Comparison of ENCODE assay signal across 8 mouse cellular contexts in the genomic region with DNA sequence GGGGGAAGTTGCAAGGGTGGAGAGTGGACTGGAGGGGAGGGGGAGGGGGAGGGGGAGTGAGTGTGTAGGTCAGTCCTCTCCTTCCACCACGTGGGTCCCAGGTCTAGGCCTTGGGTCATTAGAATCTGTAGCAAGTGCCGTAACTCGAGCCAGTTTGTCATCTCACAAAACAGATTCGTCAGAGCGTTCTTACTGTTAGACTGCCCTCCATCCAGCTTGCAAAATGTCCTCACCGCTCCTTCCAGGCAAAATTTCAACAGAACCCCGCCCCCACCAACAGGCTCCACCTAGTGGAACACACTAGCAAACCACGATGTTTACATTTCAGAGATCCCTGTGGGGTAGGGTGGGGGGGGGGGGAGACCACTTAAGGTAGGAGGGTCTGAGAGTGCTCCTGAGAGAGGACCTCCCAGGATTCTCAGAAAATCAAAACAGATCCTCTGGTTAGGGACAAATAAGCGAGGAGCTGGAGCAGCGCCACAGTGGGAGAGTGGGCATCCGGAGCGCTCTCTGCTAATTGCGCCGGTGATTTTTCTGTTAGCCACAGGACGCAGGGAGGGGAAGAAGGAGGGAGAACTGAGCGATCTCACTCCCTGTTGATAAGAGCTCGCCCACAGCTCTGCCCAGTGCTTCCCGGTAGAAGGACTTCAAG. TPM values are rescaled to one million over a fixed set of nuclear protein-coding genes. Genes with fewer than 3 reads are reported as not detected.
DNase-seq lines count a peak whose midpoint lies in the region; ATAC-seq and TF ChIP-seq lines count a peak whose summit lies in the region.

No protein-coding gene starts in this region.

- no peak; the same call in 1 of the 2 replicates for TF ChIP-seq RAD21 in CH12.LX (IDR thresholded peaks at IDR 0.05; ENCODE audit: low read depth, low read length)

- H3K36me3 ChIP-seq in CH12.LX (replicated peaks in 1 of 2; ENCODE audit: control insufficient read depth in 1 of 2, insufficient read depth in 1 of 2, low read length in 1 of 2), result no peaks in the 10 kb centered on the region
- H3K36me3 ChIP-seq in embryonic facial prominence, embryonic 10.5 days (replicated peaks), result no peaks in the 10 kb centered on the region
- H3K36me3 ChIP-seq in heart, embryonic 10.5 days, result no peaks in the 10 kb centered on the region
- no peaks in the 10 kb centered on the region for H3K36me3 ChIP-seq in kidney, embryonic 15.5 days
- H3K36me3 ChIP-seq in lung, embryonic 15.5 days, result no peaks in the 10 kb centered on the region

- peak; percentile 62; the same call in 1 of the 2 replicates for ATAC-seq in kidney, embryonic 15.5 days (replicated peaks; ENCODE audit: low FRiP score)
- peak; percentile 74 for ATAC-seq in lung, embryonic 15.5 days (ENCODE audit: borderline replicate concordance, extremely low read depth, low FRiP score, low TSS enrichment)
- ATAC-seq in neutrophil, adult 5-6 weeks (ENCODE audit: extremely low read depth, insufficient number of reproducible peaks, low FRiP score, poor library complexity, severe bottlenecking), result peak; percentile 47

- H3K4me2 ChIP-seq in CH12.LX (ENCODE audit: insufficient read depth, low read depth, poor library complexity, severe bottlenecking), result no peak overlapping the region; the same call in 1 of the 2 replicates
- peak overlapping the region; percentile 70 for H3K4me2 ChIP-seq in kidney, embryonic 15.5 days
- peak overlapping the region; percentile 67 for H3K4me2 ChIP-seq in lung, embryonic 15.5 days

- H3K9ac ChIP-seq in CH12.LX (ENCODE audit: insufficient read depth, low read depth), result 0 out of 2 replicates have a peak overlapping the region, but pooled peaks have one; percentile 5
- peak overlapping the region; percentile 38 for H3K9ac ChIP-seq in kidney, embryonic 15.5 days
- H3K9ac ChIP-seq in lung, embryonic 15.5 days, result peak overlapping the region; percentile 32; the same call in 1 of the 2 replicates

- peak; percentile 53 for DNase-seq in CH12.LX (ENCODE audit: extremely low read depth)
- peak; percentile 74 for DNase-seq in adrenal gland, adult 2 months
- peak; percentile 81 for DNase-seq in embryonic facial prominence, embryonic 10.5 days (ENCODE audit: low spot score)
- DNase-seq in heart, embryonic 10.5 days (ENCODE audit: low spot score), result no peak
- no peak for DNase-seq in spleen, adult 12 weeks (ENCODE audit: low spot score)

- no peaks in the 10 kb centered on the region for H3K79me2 ChIP-seq in CH12.LX (replicated peaks; ENCODE audit: control insufficient read depth, extremely low read depth, insufficient read depth, poor library complexity, severe bottlenecking)

- TF ChIP-seq CTCF in CH12.LX (conservative IDR thresholded peaks at IDR 0.05 in 1 of 2, IDR thresholded peaks at IDR 0.05 in 1 of 2; ENCODE audit: low read depth in 2 of 2, low read length in 2 of 2), result peak in 1 of 2 experiments; percentile 60; a peak in 2 of 4 replicates

- H3K9me3 ChIP-seq in CH12.LX (replicated peaks; ENCODE audit: low read length), result no peaks in the 10 kb centered on the region
- no peaks in the 10 kb centered on the region; the same call in 1 of the 2 replicates for H3K9me3 ChIP-seq in embryonic facial prominence, embryonic 10.5 days
- H3K9me3 ChIP-seq in heart, embryonic 10.5 days, result no peaks in the 10 kb centered on the region
- no peaks in the 10 kb centered on the region for H3K9me3 ChIP-seq in kidney, embryonic 15.5 days (replicated peaks)
- H3K9me3 ChIP-seq in lung, embryonic 15.5 days, result no peaks in the 10 kb centered on the region

- H3K4me1 ChIP-seq in CH12.LX (ENCODE audit: control insufficient read depth in 1 of 2, insufficient read depth in 2 of 2), result peaks cover 7 to 29% of the 10 kb centered on the region in 2 experiments; a peak in 3 of 4 replicates
- H3K4me1 ChIP-seq in embryonic facial prominence, embryonic 10.5 days, result peaks cover 38% of the 10 kb centered on the region
- H3K4me1 ChIP-seq in heart, embryonic 10.5 days, result peaks cover 16% of the 10 kb centered on the region
- peaks cover 11% of the 10 kb centered on the region for H3K4me1 ChIP-seq in kidney, embryonic 15.5 days
- peaks cover 4% of the 10 kb centered on the region; the same call in 1 of the 2 replicates for H3K4me1 ChIP-seq in lung, embryonic 15.5 days

- dilution Hi-C loops in CH12.LX (cut with MboI; ENCODE audit: extremely low pct_ligation_motif_present, extremely low pct_unique_long_range_greater_than_20kb, low sequenced_read_pairs), result no loop called here

- TF ChIP-seq EP300 in CH12.LX (IDR thresholded peaks at IDR 0.05; ENCODE audit: low read length), result no peak

- in situ Hi-C loops in CH12.LX (cut with MboI; ENCODE audit: low pct_ligation_motif_present, low pct_unique_long_range_greater_than_20kb, low sequenced_read_pairs), result loop anchor here (25.0 kb wide), 1 partner anchor 303 kb away; the partner anchor contains the start of genes Gm20390, Nme1 and Nme2

- no peaks in the 10 kb centered on the region for H3K27me3 ChIP-seq in CH12.LX (replicated peaks)
- 0 out of 2 replicates have a peak, but pooled peaks cover 3% of the 10 kb centered on the region for H3K27me3 ChIP-seq in embryonic facial prominence, embryonic 10.5 days (replicated peaks; ENCODE audit: low read depth, poor library complexity, severe bottlenecking)
- no peaks in the 10 kb centered on the region for H3K27me3 ChIP-seq in heart, embryonic 10.5 days (ENCODE audit: insufficient read depth, poor library complexity, severe bottlenecking)
- H3K27me3 ChIP-seq in kidney, embryonic 15.5 days, result no peaks in the 10 kb centered on the region
- no peaks in the 10 kb centered on the region for H3K27me3 ChIP-seq in lung, embryonic 15.5 days

- no peak for TF ChIP-seq POLR2A in CH12.LX (IDR thresholded peaks at IDR 0.05; ENCODE audit: low read depth, low read length)

- WGBS in embryonic facial prominence, embryonic 10.5 days, result 1% methylated on average over 18 of the region's 18 CpGs
- 1% methylated on average over 18 of the region's 18 CpGs for WGBS in heart, embryonic 10.5 days
- WGBS in kidney, embryonic 15.5 days, result under 1% methylated on average over 18 of the region's 18 CpGs
- WGBS in lung, embryonic 15.5 days, result under 1% methylated on average over 18 of the region's 18 CpGs

- no peak overlapping the region for H3K27ac ChIP-seq in CH12.LX (ENCODE audit: insufficient read depth, low read depth)
- H3K27ac ChIP-seq in embryonic facial prominence, embryonic 10.5 days (replicated peaks), result peak overlapping the region; percentile 80
- H3K27ac ChIP-seq in heart, embryonic 10.5 days, result peak overlapping the region; percentile 75
- H3K27ac ChIP-seq in kidney, embryonic 15.5 days, result peak overlapping the region; percentile 63; the same call in 1 of the 2 replicates
- H3K27ac ChIP-seq in lung, embryonic 15.5 days, result 0 out of 2 replicates have a peak overlapping the region, but pooled peaks have one; percentile 31

- H3K4me3 ChIP-seq in CH12.LX (replicated peaks in 1 of 3; ENCODE audit: low read depth in 2 of 3, low read length in 2 of 3, poor library complexity in 1 of 3), result no peak overlapping the region
- peak overlapping the region; percentile 56 for H3K4me3 ChIP-seq in embryonic facial prominence, embryonic 10.5 days
- H3K4me3 ChIP-seq in heart, embryonic 10.5 days, result peak overlapping the region; percentile 56
- peak overlapping the region; percentile 43 for H3K4me3 ChIP-seq in kidney, embryonic 15.5 days (replicated peaks)
- H3K4me3 ChIP-seq in lung, embryonic 15.5 days, result peak overlapping the region; percentile 42

RNA-seq across cellular contexts. Expression of gene Gm21885, which starts 16.4 kb away (rescaled TPM):
- total RNA-seq in CH12.LX (2012; rRNA removed) (0.21 and 0.55 TPM in 2 replicates), CH12.LX (2014; rRNA removed) (not detected in 2 replicates)
- polyA plus RNA-seq in CH12.LX (2012; ENCODE audit: insufficient read length, low read depth), result 0.30 and 0.33 TPM in 2 replicates
- not detected for total RNA-seq in adrenal gland, adult 2 months (2021)
- polyA plus RNA-seq in adrenal gland, adult 2 months (2012; rRNA removed), result not detected in 2 replicates
- 0.39 TPM in 1 of 2 replicates, not detected in the other for polyA plus RNA-seq in embryonic facial prominence, embryonic 10.5 days (2016; fragmentation: Nextera tagmentation; extraction: Ambion mirVana)
- 0.18 TPM in 1 of 2 replicates, not detected in the other for polyA plus RNA-seq in heart, embryonic 10.5 days (2016; fragmentation: Nextera tagmentation; extraction: Ambion mirVana)
- polyA plus RNA-seq in kidney, embryonic 15.5 days (2015; fragmentation: Nextera tagmentation; extraction: Ambion mirVana), result not detected in 2 replicates
- not detected in 2 replicates for polyA plus RNA-seq in lung, embryonic 15.5 days (2015; fragmentation: Nextera tagmentation; extraction: Ambion mirVana)
- total RNA-seq in neutrophil, adult 5-6 weeks (2017), result 2.2 TPM in 1 of 2 replicates, not detected in the other

RNA-seq across cellular contexts. Expression of gene Wfikkn2, which starts 19.5 kb away (rescaled TPM):
- 0.04 and 0.08 TPM in 2 replicates for total RNA-seq in CH12.LX (2012; rRNA removed)
- total RNA-seq in CH12.LX (2014; rRNA removed), result 0.08 TPM in 1 of 2 replicates, not detected in the other
- 0.10 and 0.11 TPM in 2 replicates for polyA plus RNA-seq in CH12.LX (2012; ENCODE audit: insufficient read length, low read depth)
- total RNA-seq in adrenal gland, adult 2 months (2021), result 1 to 10 TPM in 1 of 2 experiments, under 1 TPM in 1; 0.55 to 1.3 TPM
- 0.32 and 0.52 TPM in 2 replicates for polyA plus RNA-seq in adrenal gland, adult 2 months (2012; rRNA removed)
- polyA plus RNA-seq in embryonic facial prominence, embryonic 10.5 days (2016; fragmentation: Nextera tagmentation; extraction: Ambion mirVana), result 1.1 and 2.4 TPM in 2 replicates
- polyA plus RNA-seq in heart, embryonic 10.5 days (2016; fragmentation: Nextera tagmentation; extraction: Ambion mirVana), result 0.59 and 1.7 TPM in 2 replicates
- polyA plus RNA-seq in kidney, embryonic 15.5 days (2015; fragmentation: Nextera tagmentation; extraction: Ambion mirVana), result 2.4 and 3.4 TPM in 2 replicates
- polyA plus RNA-seq in lung, embryonic 15.5 days (2015; fragmentation: Nextera tagmentation; extraction: Ambion mirVana), result 1.2 and 1.5 TPM in 2 replicates
- 0.61 and 0.70 TPM in 2 replicates for total RNA-seq in neutrophil, adult 5-6 weeks (2017)

RNA-seq across cellular contexts. Expression of gene Tob1, which starts 54.0 kb away (rescaled TPM):
- 8.8 and 10.6 TPM in 2 replicates for total RNA-seq in CH12.LX (2012; rRNA removed)
- 7.2 and 9.0 TPM in 2 replicates for total RNA-seq in CH12.LX (2014; rRNA removed)
- 12.5 and 14.3 TPM in 2 replicates for polyA plus RNA-seq in CH12.LX (2012; ENCODE audit: insufficient read length, low read depth)
- total RNA-seq in adrenal gland, adult 2 months (2021), result 100 to 1,000 TPM; 208 to 296 TPM
- 332 and 340 TPM in 2 replicates for polyA plus RNA-seq in adrenal gland, adult 2 months (2012; rRNA removed)
- 18.4 and 22.1 TPM in 2 replicates for polyA plus RNA-seq in embryonic facial prominence, embryonic 10.5 days (2016; fragmentation: Nextera tagmentation; extraction: Ambion mirVana)
- 18.5 and 21.7 TPM in 2 replicates for polyA plus RNA-seq in heart, embryonic 10.5 days (2016; fragmentation: Nextera tagmentation; extraction: Ambion mirVana)
- polyA plus RNA-seq in kidney, embryonic 15.5 days (2015; fragmentation: Nextera tagmentation; extraction: Ambion mirVana), result 36.6 and 40.8 TPM in 2 replicates
- 26.1 and 26.5 TPM in 2 replicates for polyA plus RNA-seq in lung, embryonic 15.5 days (2015; fragmentation: Nextera tagmentation; extraction: Ambion mirVana)
- total RNA-seq in neutrophil, adult 5-6 weeks (2017), result 32.8 and 39.6 TPM in 2 replicates

RNA-seq across cellular contexts. Expression of gene Luc7l3, which starts 56.5 kb away (rescaled TPM):
- 57.7 and 82.3 TPM in 2 replicates for total RNA-seq in CH12.LX (2012; rRNA removed)
- 69.8 and 82.2 TPM in 2 replicates for total RNA-seq in CH12.LX (2014; rRNA removed)
- 246 and 318 TPM in 2 replicates for polyA plus RNA-seq in CH12.LX (2012; ENCODE audit: insufficient read length, low read depth)
- total RNA-seq in adrenal gland, adult 2 months (2021), result 10 to 100 TPM; 59.5 to 63.7 TPM
- 2.3 and 2.6 TPM in 2 replicates for polyA plus RNA-seq in adrenal gland, adult 2 months (2012; rRNA removed)
- 104 and 117 TPM in 2 replicates for polyA plus RNA-seq in embryonic facial prominence, embryonic 10.5 days (2016; fragmentation: Nextera tagmentation; extraction: Ambion mirVana)
- polyA plus RNA-seq in heart, embryonic 10.5 days (2016; fragmentation: Nextera tagmentation; extraction: Ambion mirVana), result 66.3 and 93.4 TPM in 2 replicates
- polyA plus RNA-seq in kidney, embryonic 15.5 days (2015; fragmentation: Nextera tagmentation; extraction: Ambion mirVana), result 127 and 131 TPM in 2 replicates
- polyA plus RNA-seq in lung, embryonic 15.5 days (2015; fragmentation: Nextera tagmentation; extraction: Ambion mirVana), result 107 TPM in 2 replicates
- 241 and 265 TPM in 2 replicates for total RNA-seq in neutrophil, adult 5-6 weeks (2017)

Comparison
In these comparisons a context has a peak if more than half of its experiments do, and no peak if none do; other contexts are left out.
1. DNase-seq: peak in CH12.LX (single experiment), adrenal gland, adult 2 months (single experiment) and embryonic facial prominence, embryonic 10.5 days (single experiment); none in heart, embryonic 10.5 days (single experiment) and spleen, adult 12 weeks (single experiment).
2. H3K4me3 ChIP-seq: peak in embryonic facial prominence, embryonic 10.5 days (single experiment), heart, embryonic 10.5 days (single experiment), kidney, embryonic 15.5 days (single experiment) and lung, embryonic 15.5 days (single experiment); none in CH12.LX (0 of 3).
3. Peak in every context shown above with its lines, with median percentiles within 50 percentile points of each other: H3K9ac ChIP-seq and ATAC-seq.